Mouse (Mus musculus) 416B (cell line): ENCODE measurements around the gene Spem2.

ENCODE experiments used
- DNase-seq: peaks from one replicate; pipeline ENCODE4 v3.0.0; 2011; ENCODE audit warnings: low read depth

Spem2 gene

DNA sequence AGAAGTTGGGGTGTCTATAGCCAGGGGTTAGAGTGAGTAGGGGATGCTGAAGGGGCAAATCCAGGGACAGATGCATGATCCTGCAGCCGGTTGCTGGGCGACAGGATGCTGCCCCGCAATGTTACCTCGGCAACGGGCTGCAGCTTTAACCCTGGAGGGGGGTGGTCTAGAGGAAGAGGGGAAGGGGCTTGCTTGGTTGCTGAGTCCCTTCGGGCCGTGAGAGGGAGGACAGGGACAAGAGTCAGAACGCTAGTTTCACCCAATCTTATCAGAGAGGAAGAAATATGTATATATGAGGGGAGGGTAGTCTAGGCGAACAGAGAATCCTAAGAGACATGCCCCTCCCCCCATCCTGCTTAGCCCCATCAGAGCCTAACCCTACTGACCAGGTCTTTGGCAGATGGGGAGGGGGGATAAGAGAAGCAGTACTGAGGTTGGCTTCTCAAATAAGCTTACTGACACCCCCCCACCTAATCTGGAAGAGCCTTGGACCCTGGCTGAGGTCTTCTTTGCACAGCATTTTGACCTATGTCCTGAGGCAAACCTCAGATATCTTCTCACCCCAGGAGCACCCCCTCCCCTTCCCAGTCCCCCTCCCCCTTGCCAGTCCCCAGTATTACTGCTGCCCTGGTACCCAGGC lies 17.2 kb upstream of the Spem2 start:
- DNase-seq, result no peak

- no peak for DNase-seq
Measured at GRCm38 (mm10) chr11:69834001-69834549, 15.8 kb upstream of the Spem2 start.

DNA sequence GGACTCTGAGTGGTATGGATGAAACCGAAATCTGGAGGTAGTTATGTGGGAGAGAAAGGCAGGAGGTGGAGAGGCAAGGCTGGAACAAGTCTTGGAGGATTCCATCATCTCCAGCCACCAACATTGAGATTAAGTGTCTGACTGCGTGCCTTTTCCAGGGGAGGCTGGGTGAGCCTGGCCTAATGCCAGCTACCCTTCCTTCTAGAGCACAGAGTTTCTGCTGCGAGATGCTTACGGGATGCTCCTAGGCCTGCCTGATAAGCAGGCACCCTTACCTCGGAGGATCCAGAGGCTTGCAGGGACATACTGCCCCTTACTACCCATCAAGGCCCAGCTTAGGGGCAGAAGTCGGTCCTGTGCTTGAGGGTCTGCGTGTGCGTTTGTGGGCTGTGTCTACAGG lies 15.3 kb upstream of the Spem2 start:
- no peak for DNase-seq

DNA sequence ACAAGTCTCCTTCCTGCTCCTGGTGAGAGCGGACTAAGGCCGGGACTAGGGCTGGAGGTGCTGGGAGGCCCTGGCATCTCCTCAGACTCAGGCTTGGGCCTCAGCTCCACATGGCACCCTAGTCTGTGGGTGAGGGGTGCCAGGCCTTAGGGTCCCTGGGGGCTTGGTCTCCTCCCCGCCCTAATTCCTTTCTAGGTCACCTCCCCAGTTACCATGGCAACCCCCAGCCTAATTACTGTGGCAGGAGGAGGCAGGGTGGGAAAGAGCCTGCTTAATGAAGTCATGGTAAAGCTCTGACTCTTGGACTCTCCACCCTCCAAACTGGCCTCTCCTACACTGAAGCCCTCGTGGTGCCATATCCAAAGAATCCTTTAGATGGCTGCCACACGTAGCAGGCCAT lies 10.6 kb upstream of the Spem2 start:
- DNase-seq, result no peak

DNA sequence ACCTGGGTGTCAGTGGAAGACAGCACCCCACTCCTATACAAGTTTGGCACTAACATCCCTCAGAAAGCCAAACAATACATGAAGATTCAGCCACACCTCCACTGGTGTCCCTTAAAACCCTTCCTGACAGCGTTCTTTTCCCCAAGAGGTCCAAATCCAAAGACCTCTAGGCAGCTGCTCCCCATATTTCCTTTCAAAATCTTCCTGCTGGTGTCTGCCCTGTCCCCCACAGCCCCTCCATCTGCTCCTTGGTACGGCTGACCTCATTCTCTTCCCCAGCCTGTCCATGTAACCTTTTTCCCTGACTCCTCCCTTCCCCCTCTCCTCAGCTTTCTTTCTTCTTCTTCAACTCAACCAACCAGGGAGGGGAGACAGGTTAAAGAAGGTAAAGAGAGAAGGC lies 5.2 kb upstream of the Spem2 start:
- DNase-seq, result no peak

- DNase-seq, result no peak
Measured at GRCm38 (mm10) chr11:69822080-69822479, 3.8 kb upstream of the Spem2 start, which contains the start of gene Spem1. Spem1 (minus strand) TSS chr11:69822180.

- peak; percentile 90 for DNase-seq
Measured at GRCm38 (mm10) chr11:69818871-69819270, 606 bp upstream of the Spem2 start.

DNA sequence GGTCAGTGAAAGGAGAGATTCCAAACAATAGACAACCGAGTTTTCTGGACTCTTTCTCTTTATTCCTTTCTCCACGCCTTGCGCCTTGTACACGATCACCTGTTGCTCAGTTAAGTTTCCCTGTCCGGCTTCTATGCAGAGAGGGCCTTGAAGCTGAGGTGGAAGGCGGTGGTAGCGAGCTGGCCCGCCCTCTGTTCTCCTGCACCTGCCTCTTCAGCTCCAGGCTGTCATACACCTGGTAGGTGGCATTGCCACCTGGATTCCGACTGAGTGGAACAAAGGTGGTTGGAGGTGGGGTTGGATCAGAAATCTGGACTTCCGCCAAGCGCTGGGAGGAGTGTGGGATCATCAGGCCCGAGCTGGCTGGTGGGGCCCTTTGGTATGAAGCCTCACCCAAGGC lies 1.7 kb downstream of the Spem2 start:
- DNase-seq, result no peak

DNA sequence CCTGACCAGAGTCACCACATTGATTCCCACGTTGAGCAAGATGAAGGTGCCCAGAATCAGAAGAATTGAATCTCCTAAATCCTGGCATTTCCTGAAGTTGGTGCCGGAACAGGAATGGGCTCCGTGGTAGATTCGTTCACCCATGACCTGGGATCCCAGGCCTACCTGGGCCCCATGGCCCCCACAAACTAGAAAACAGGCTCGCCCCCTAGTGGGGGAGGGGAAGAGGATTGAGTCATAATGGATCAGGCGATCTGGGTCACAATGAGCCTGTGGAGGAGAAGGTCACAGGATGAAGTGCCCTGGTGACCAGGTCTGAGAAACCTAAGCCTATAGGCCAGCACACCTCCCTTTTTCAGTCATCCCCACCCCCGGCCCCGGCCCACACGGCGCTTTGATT lies 3.1 kb downstream of the Spem2 start, which contains the start of gene Gm39566:
TSS of gene Gm39566 (minus strand) at position 144 of the 400 bp plus-strand sequence.
- DNase-seq, result no peak

DNA sequence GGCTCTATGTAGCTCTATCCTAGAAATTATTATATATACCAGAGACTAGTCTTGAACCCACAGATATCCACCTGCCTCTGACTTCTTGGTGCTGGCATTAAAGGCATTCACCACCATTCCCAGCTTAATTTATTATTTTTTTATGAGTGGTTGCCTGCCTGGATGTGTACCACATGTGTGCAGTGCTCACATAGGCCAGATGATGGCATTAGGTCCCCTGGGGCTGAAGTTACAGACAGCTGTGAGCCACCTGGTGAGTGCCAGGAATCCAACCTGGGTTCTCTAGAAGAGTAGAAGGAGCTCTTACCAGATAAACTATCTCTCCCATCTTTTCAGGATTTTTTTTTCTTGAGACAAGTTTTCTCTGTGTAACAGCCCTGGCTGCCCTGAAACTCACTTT lies 8.0 kb downstream of the Spem2 start:
- DNase-seq, result no peak

DNA sequence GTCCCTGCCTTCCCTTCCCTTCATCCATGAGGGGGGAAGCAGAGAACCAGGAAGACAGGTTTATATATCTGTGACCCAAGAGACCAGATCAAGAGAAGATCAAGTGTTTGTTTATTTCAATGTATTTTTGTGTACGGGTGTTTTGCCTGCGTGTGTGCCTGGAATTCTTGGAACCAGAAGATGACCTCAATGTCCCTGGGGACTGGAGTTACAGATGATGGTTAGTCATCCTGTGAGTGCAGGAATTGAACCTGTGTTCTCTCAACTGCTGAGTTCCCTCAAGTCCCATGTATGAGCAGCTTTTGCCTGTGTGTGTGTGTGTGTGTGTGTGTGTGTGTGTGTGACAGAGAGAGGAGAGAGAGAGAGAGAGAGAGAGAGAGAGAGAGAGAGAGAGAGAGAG lies 10.6 kb downstream of the Spem2 start:
- no peak for DNase-seq

DNA sequence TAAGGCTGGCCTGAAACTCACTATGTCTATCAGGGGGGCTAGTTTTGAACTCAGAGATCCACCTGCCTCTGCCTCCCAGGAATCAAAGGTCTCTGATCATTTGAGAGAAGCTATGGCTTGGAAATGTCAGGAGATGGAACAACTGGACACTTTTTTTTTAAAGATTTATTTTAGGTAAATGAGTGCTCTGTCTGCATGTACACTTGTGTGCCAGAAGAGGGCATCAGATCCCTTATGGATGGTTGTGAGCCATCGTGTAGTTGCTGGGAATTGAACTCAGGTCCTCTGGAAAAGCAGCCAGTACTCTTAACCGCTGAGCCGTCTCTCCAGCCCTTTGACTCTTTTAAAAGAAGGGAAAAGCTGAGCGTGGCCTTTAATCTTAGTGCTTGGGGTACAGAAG lies 11.9 kb downstream of the Spem2 start:
- peak; percentile 34 for DNase-seq

GRCm38 (mm10) chr11:69804972-69805909 lies 13.0 kb downstream of the Spem2 start, which contains the start of gene Tmem102:
Tmem102 (minus strand) TSS chr11:69805624.
- no peak for DNase-seq

- DNase-seq, result no peak
Measured at GRCm38 (mm10) chr11:69804652-69804940, 13.7 kb downstream of the Spem2 start.

DNA sequence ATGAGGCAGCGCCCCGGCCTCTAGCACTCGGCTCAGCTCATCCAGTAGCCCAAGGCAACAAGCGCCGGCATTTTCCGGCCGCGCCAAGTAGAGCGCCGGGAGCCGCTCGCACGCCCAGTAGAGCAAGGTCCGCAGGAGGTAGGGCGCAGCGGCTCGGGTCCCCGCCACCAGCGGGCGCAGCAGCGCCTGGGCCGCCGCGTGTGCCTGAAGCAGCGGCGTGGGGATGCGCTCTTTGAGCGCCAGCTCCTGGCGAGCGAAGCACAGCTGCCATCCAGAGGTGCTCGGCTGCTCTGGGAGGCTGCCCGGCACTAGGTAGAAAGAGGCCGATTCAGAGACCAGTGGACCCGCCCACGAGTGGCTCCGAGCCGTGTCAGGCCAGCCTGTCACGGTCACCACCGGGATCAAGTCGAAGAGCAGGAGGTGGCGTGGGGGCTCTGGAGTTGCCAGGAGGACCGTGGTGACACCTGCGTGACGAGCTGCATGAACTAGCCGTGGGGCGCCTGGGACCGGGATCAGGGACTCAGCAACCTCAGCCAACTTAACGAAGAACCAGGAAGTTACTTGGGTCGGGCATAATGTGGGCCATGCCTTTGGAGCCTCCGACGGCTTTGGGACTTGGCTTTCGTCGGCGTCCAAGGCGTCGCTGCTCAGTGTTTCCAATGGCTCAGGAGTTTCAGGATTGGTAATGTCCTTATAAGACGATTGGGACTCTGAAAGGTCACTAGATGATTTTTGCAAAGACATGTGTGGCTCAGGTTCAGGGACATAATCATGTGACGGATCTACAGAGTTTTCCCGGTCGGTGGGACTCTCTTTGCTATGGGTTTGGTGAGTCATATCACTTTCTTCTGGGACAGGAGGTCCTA lies 14.2 kb downstream of the Spem2 start:
- DNase-seq, result peak; percentile 52

- DNase-seq, result peak; percentile 24
Measured at GRCm38 (mm10) chr11:69803328-69803727, 14.9 kb downstream of the Spem2 start.

DNA sequence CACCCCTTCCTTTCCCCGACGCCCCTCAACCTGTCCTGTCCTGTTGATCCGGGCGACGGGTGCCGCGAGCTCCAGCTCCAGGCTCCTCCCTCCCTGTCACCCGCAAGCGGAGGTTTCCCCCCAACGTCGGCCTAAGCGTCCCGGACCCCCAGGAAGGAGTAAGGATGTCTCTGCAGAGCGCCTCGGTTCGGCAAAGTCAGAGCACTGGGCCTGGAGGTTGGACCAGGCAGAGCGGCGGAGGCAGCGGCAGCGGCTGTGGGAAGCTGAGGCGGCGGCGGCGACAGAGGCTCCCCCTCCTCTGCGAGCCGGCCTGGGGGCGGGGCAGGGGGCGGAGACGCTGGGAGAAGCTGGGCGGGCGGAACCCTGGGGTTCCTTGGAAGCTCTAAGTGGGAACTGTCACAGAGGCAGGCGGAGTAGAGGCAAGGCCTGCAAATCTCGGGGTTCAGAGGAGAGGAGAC lies 15.6 kb downstream of the Spem2 start:
- peak; percentile 70 for DNase-seq

GRCm38 (mm10) chr11:69801379-69801977 lies 16.8 kb downstream of the Spem2 start, which contains the start of gene Fgf11:
Fgf11 (minus strand) TSS chr11:69801857.
- no peak for DNase-seq

DNA sequence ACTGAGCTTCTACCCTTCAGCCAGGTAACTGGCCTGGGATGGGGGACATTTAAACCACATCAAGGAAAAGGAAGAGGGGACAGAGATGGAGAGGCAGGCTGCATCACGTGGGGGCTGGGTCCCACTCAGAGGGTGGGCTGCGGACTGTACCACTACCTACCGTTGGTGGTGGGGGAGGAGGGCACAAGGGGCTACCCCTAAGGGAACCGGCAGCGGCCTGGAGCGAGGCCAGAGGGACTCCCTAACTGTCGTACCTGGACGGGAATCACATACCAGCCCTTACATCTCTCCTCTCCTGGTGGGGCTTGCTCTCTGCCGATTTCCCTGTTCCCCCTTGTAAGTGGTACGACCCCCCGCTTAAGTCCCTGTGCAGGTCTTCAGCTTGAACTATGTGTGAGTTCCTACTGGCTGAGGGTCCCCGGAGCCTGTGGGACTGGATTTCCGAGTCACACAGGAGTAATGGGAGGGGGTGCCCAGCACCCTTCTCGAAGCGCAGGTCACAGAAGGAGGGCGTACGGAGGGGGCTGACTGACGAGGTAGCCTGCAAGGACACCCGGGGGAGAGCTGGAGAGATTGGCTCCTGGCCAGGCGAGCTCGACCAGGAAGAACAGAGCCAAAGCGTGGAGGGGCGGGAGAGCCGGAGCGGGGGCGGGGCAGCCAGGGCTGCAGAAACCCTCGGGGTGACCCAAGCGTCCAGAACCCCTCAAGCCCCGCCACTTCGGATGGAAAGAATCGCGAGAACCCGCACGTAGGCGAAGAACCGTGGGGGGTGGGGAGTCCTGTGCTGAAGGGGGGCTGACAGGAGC lies 17.7 kb downstream of the Spem2 start:
- no peak for DNase-seq

DNA sequence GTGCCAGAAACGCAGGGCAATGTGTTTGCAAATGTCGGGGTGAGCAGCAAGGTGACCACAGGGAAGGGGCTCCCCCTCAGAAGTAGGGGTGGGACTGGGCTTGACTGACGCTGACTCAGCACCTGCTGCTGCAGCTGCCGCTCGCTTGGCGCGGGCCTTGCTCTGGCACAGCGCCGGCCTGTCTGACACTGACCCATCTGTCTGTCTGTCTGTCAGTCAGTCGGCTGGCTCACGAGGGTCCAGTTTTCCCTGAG lies 18.2 kb downstream of the Spem2 start:
- DNase-seq, result no peak
